Mouse (Mus musculus): ENCODE data around the gene Stat3. TPM values are rescaled to one million over a fixed set of nuclear protein-coding genes. Genes with fewer than 3 reads are reported as not detected.

The Stat3 gene
- polyA plus RNA-seq, 1 experiment from 2014 or later = 66.6 TPM

GRCm38 (mm10) chr11:100854268-100854667 lies 85.1 kb downstream of the Stat3 start:
- H3K36me3 ChIP-seq (ENCODE audit: inconsistent target) = no peaks in the 10 kb centered on the region
- H3K27ac ChIP-seq = no peak overlapping the region
- H3K4me3 ChIP-seq (ENCODE audit: inconsistent target) = no peak overlapping the region
- peaks cover 7% of the 10 kb centered on the region for H3K79me2 ChIP-seq (ENCODE audit: inconsistent target)
- WGBS (ENCODE audit: missing documents) = 89% methylated on average over 4 of the region's 4 CpGs

GRCm38 (mm10) chr11:100853018-100853417 lies 86.3 kb downstream of the Stat3 start:
- Histone ChIP-seq H3K27ac (no peak overlapping the region), H3K36me3 (ENCODE audit: inconsistent target) (no peaks in the 10 kb centered on the region), H3K4me3 (ENCODE audit: inconsistent target) (no peak overlapping the region), H3K79me2 (ENCODE audit: inconsistent target) (peaks cover 20% of the 10 kb centered on the region)
- WGBS (ENCODE audit: missing documents) = 29% methylated on average over 5 of the region's 5 CpGs

- H3K27ac ChIP-seq = no peak overlapping the region
- 85% methylated on average over 2 of the region's 2 CpGs for WGBS (ENCODE audit: missing documents)
- H3K4me3 ChIP-seq (ENCODE audit: inconsistent target) = no peak overlapping the region
- H3K79me2 ChIP-seq (ENCODE audit: inconsistent target) = peaks cover 29% of the 10 kb centered on the region
- H3K36me3 ChIP-seq (ENCODE audit: inconsistent target) = no peaks in the 10 kb centered on the region
These were observed 87.3 kb downstream of the Stat3 start for GRCm38 (mm10) chr11:100852088-100852487.

- H3K27ac ChIP-seq = no peak overlapping the region
- peak overlapping the region; percentile 12; the same call in 1 of the 2 replicates for H3K4me3 ChIP-seq (ENCODE audit: inconsistent target)
- H3K36me3 ChIP-seq (ENCODE audit: inconsistent target) = no peaks in the 10 kb centered on the region
- WGBS (ENCODE audit: missing documents) = 14% methylated on average over 32 of the region's 33 CpGs
- H3K79me2 ChIP-seq (ENCODE audit: inconsistent target) = peaks cover 41% of the 10 kb centered on the region
These were observed 88.4 kb downstream of the Stat3 start for GRCm38 (mm10) chr11:100850778-100851528.

- Histone ChIP-seq H3K27ac (peak within 1 kb of the TSS; percentile 51), H3K4me3 (ENCODE audit: inconsistent target) (peak within 1 kb of the TSS; percentile 85), H3K36me3 (ENCODE audit: inconsistent target) (no peaks in the 10 kb centered on the region), H3K79me2 (ENCODE audit: inconsistent target) (peaks cover 48% of the 10 kb centered on the region)
- WGBS (ENCODE audit: missing documents) = under 1% methylated on average over 102 of the region's 104 CpGs
These were observed 89.1 kb downstream of the Stat3 start, which contains the start of gene Stat5b for GRCm38 (mm10) chr11:100850038-100850777. Gene Stat5b (minus strand): TSS chr11:100850724.

- Histone ChIP-seq H3K27ac (peak overlapping the region; percentile 51), H3K4me3 (ENCODE audit: inconsistent target) (peak overlapping the region; percentile 85), H3K79me2 (ENCODE audit: inconsistent target) (peaks cover 55% of the 10 kb centered on the region), H3K36me3 (ENCODE audit: inconsistent target) (no peaks in the 10 kb centered on the region)
- WGBS (ENCODE audit: missing documents) = 2% methylated on average over 13 of the region's 13 CpGs
These were observed 89.8 kb downstream of the Stat3 start for GRCm38 (mm10) chr11:100849456-100850037.

- H3K4me3 ChIP-seq (ENCODE audit: inconsistent target) = peak overlapping the region; percentile 85
- H3K27ac ChIP-seq = peak overlapping the region; percentile 51; the same call in 1 of the 2 replicates
- WGBS (ENCODE audit: missing documents) = 53% methylated on average over 6 of the region's 6 CpGs
These were observed 90.5 kb downstream of the Stat3 start for GRCm38 (mm10) chr11:100848789-100849379.

GRCm38 (mm10) chr11:100848080-100848479 lies 91.3 kb downstream of the Stat3 start:
- Histone ChIP-seq H3K4me3 (ENCODE audit: inconsistent target) (peak overlapping the region; percentile 85; the same call in 1 of the 2 replicates), H3K36me3 (ENCODE audit: inconsistent target) (no peaks in the 10 kb centered on the region), H3K79me2 (ENCODE audit: inconsistent target) (peaks cover 69% of the 10 kb centered on the region), H3K27ac (no peak overlapping the region)
- 4% methylated on average over 4 of the region's 4 CpGs for WGBS (ENCODE audit: missing documents)

More at GRCm38 (mm10) chr11:100848789-100849379, 90.5 kb downstream of the Stat3 start:
- no peaks in the 10 kb centered on the region for H3K36me3 ChIP-seq (ENCODE audit: inconsistent target)
- peaks cover 61% of the 10 kb centered on the region for H3K79me2 ChIP-seq (ENCODE audit: inconsistent target)

GRCm38 (mm10) chr11:100847572-100847971 lies 91.8 kb downstream of the Stat3 start:
- Histone ChIP-seq H3K4me3 (ENCODE audit: inconsistent target) (no peak overlapping the region), H3K27ac (no peak overlapping the region), H3K36me3 (ENCODE audit: inconsistent target) (no peaks in the 10 kb centered on the region), H3K79me2 (ENCODE audit: inconsistent target) (peaks cover 74% of the 10 kb centered on the region)
- WGBS (ENCODE audit: missing documents) = 80% methylated on average over 4 of the region's 4 CpGs

- Histone ChIP-seq H3K36me3 (ENCODE audit: inconsistent target) (no peaks in the 10 kb centered on the region), H3K79me2 (ENCODE audit: inconsistent target) (peaks cover 92% of the 10 kb centered on the region), H3K27ac (no peak overlapping the region), H3K4me3 (ENCODE audit: inconsistent target) (no peak overlapping the region)
- WGBS (ENCODE audit: missing documents) = 69% methylated on average over 6 of the region's 6 CpGs
These were observed 93.5 kb downstream of the Stat3 start for GRCm38 (mm10) chr11:100845793-100846192.

GRCm38 (mm10) chr11:100844121-100844520 lies 95.2 kb downstream of the Stat3 start:
- peaks cover 100% of the 10 kb centered on the region for H3K79me2 ChIP-seq (ENCODE audit: inconsistent target)
- H3K4me3 ChIP-seq (ENCODE audit: inconsistent target) = no peak overlapping the region
- no peak overlapping the region for H3K27ac ChIP-seq
- 95% methylated on average over 4 of the region's 4 CpGs for WGBS (ENCODE audit: missing documents)
- H3K36me3 ChIP-seq (ENCODE audit: inconsistent target) = no peaks in the 10 kb centered on the region

GRCm38 (mm10) chr11:100843070-100843669 lies 96.2 kb downstream of the Stat3 start:
- H3K79me2 ChIP-seq (ENCODE audit: inconsistent target) = peaks cover 100% of the 10 kb centered on the region
- WGBS (ENCODE audit: missing documents) = 80% methylated on average over 8 of the region's 8 CpGs
- no peak overlapping the region for H3K27ac ChIP-seq
- no peak overlapping the region for H3K4me3 ChIP-seq (ENCODE audit: inconsistent target)
- no peaks in the 10 kb centered on the region for H3K36me3 ChIP-seq (ENCODE audit: inconsistent target)

GRCm38 (mm10) chr11:100842025-100842424 lies 97.3 kb downstream of the Stat3 start:
- H3K36me3 ChIP-seq (ENCODE audit: inconsistent target) = no peaks in the 10 kb centered on the region
- 92% methylated on average over 7 of the region's 7 CpGs for WGBS (ENCODE audit: missing documents)
- no peak overlapping the region for H3K4me3 ChIP-seq (ENCODE audit: inconsistent target)
- no peak overlapping the region for H3K27ac ChIP-seq
- peaks cover 100% of the 10 kb centered on the region for H3K79me2 ChIP-seq (ENCODE audit: inconsistent target)

- Histone ChIP-seq H3K4me3 (ENCODE audit: inconsistent target) (no peak overlapping the region), H3K79me2 (ENCODE audit: inconsistent target) (peaks cover 100% of the 10 kb centered on the region), H3K27ac (no peak overlapping the region), H3K36me3 (ENCODE audit: inconsistent target) (no peaks in the 10 kb centered on the region)
- WGBS (ENCODE audit: missing documents) = 8% methylated on average over 12 of the region's 12 CpGs
These were observed 98.5 kb downstream of the Stat3 start for GRCm38 (mm10) chr11:100840866-100841265.

All from macrophage (primary cell).